Mouse (Mus musculus): Measurements from ENCODE around the gene Rasa3. TPM values are rescaled to one million over a fixed set of nuclear protein-coding genes. Genes with fewer than 3 reads are reported as not detected.

Gene Rasa3
- polyA plus RNA-seq, 1 experiment from 2014 or later: 18.1 TPM

- DNase-seq (ENCODE audit: low spot score): no peak
- peaks cover 25% of the 10 kb centered on the region for H3K4me1 ChIP-seq
- 89% methylated on average over 9 of the region's 9 CpGs for WGBS
These were observed 57.0 kb downstream of the Rasa3 start for GRCm38 (mm10) chr8:13620226-13620920.

GRCm38 (mm10) chr8:13616831-13617505 lies 60.4 kb downstream of the Rasa3 start:
- no peaks in the 10 kb centered on the region for H3K9me3 ChIP-seq (replicated peaks)

More at GRCm38 (mm10) chr8:13620226-13620920, 57.0 kb downstream of the Rasa3 start:
- Histone ChIP-seq H3K4me3 (no peak overlapping the region), H3K36me3 (no peaks in the 10 kb centered on the region), H3K9me3 (replicated peaks) (no peaks in the 10 kb centered on the region), H3K27me3 (ENCODE audit: low read depth, poor library complexity, severe bottlenecking) (no peaks in the 10 kb centered on the region), H3K27ac (no peak overlapping the region)

GRCm38 (mm10) chr8:13614924-13615391 lies 62.4 kb downstream of the Rasa3 start:
- Histone ChIP-seq H3K4me3 (no peak overlapping the region), H3K27ac (no peak overlapping the region)
- no peak for DNase-seq (ENCODE audit: low spot score)

More at GRCm38 (mm10) chr8:13616831-13617505, 60.4 kb downstream of the Rasa3 start:
- 89% methylated on average over 17 of the region's 17 CpGs for WGBS
- Histone ChIP-seq H3K36me3 (peaks cover 16% of the 10 kb centered on the region), H3K27ac (no peak overlapping the region), H3K4me3 (no peak overlapping the region), H3K27me3 (ENCODE audit: low read depth, poor library complexity, severe bottlenecking) (no peaks in the 10 kb centered on the region), H3K4me1 (no peaks in the 10 kb centered on the region; the same call in 1 of the 2 replicates)
- DNase-seq (ENCODE audit: low spot score): no peak

GRCm38 (mm10) chr8:13614136-13614535 lies 63.3 kb downstream of the Rasa3 start:
- 92% methylated on average over 9 of the region's 9 CpGs for WGBS
- no peaks in the 10 kb centered on the region for H3K9me3 ChIP-seq (replicated peaks)
- H3K4me3 ChIP-seq: no peak overlapping the region
- no peak overlapping the region for H3K27ac ChIP-seq
- H3K36me3 ChIP-seq: peaks cover 16% of the 10 kb centered on the region
- no peaks in the 10 kb centered on the region; the same call in 1 of the 2 replicates for H3K4me1 ChIP-seq
- DNase-seq (ENCODE audit: low spot score): no peak
- H3K27me3 ChIP-seq (ENCODE audit: low read depth, poor library complexity, severe bottlenecking): no peaks in the 10 kb centered on the region

More at GRCm38 (mm10) chr8:13614924-13615391, 62.4 kb downstream of the Rasa3 start:
- H3K36me3 ChIP-seq: peaks cover 16% of the 10 kb centered on the region
- H3K4me1 ChIP-seq: no peaks in the 10 kb centered on the region; the same call in 1 of the 2 replicates
- H3K9me3 ChIP-seq (replicated peaks): no peaks in the 10 kb centered on the region
- WGBS: 71% methylated on average over 10 of the region's 10 CpGs
- no peaks in the 10 kb centered on the region for H3K27me3 ChIP-seq (ENCODE audit: low read depth, poor library complexity, severe bottlenecking)

- Histone ChIP-seq H3K4me3 (no peak overlapping the region), H3K27me3 (ENCODE audit: low read depth, poor library complexity, severe bottlenecking) (no peaks in the 10 kb centered on the region), H3K4me1 (no peaks in the 10 kb centered on the region; the same call in 1 of the 2 replicates), H3K36me3 (peaks cover 16% of the 10 kb centered on the region), H3K9me3 (replicated peaks) (no peaks in the 10 kb centered on the region), H3K27ac (no peak overlapping the region)
- DNase-seq (ENCODE audit: low spot score): no peak
- WGBS: 89% methylated on average over 12 of the region's 12 CpGs
These were observed 65.7 kb downstream of the Rasa3 start for GRCm38 (mm10) chr8:13611702-13612101.

- WGBS: 85% methylated on average over 5 of the region's 5 CpGs
- Histone ChIP-seq H3K9me3 (replicated peaks) (no peaks in the 10 kb centered on the region), H3K4me1 (no peaks in the 10 kb centered on the region; the same call in none of the 2 replicates), H3K27ac (no peak overlapping the region), H3K27me3 (ENCODE audit: low read depth, poor library complexity, severe bottlenecking) (no peaks in the 10 kb centered on the region), H3K4me3 (no peak overlapping the region), H3K36me3 (peaks cover 20% of the 10 kb centered on the region)
- no peak for DNase-seq (ENCODE audit: low spot score)
These were observed 67.4 kb downstream of the Rasa3 start for GRCm38 (mm10) chr8:13609971-13610370.

- H3K27ac ChIP-seq: no peak overlapping the region
These were observed 68.5 kb downstream of the Rasa3 start for GRCm38 (mm10) chr8:13608946-13609345.

GRCm38 (mm10) chr8:13605920-13606480 lies 71.4 kb downstream of the Rasa3 start:
- H3K9me3 ChIP-seq (replicated peaks): no peaks in the 10 kb centered on the region
- peaks cover 4% of the 10 kb centered on the region; the same call in 1 of the 2 replicates for H3K36me3 ChIP-seq
- H3K4me3 ChIP-seq: no peak overlapping the region
- H3K27ac ChIP-seq: no peak overlapping the region
- H3K4me1 ChIP-seq: no peaks in the 10 kb centered on the region; the same call in 1 of the 2 replicates
- no peak for DNase-seq (ENCODE audit: low spot score)
- H3K27me3 ChIP-seq (ENCODE audit: low read depth, poor library complexity, severe bottlenecking): no peaks in the 10 kb centered on the region
- 85% methylated on average over 7 of the region's 7 CpGs for WGBS

More at GRCm38 (mm10) chr8:13608946-13609345, 68.5 kb downstream of the Rasa3 start:
- no peaks in the 10 kb centered on the region for H3K27me3 ChIP-seq (ENCODE audit: low read depth, poor library complexity, severe bottlenecking)
- H3K4me1 ChIP-seq: no peaks in the 10 kb centered on the region; the same call in 1 of the 2 replicates
- no peak for DNase-seq (ENCODE audit: low spot score)
- no peak overlapping the region for H3K4me3 ChIP-seq
- WGBS: 90% methylated on average over 6 of the region's 6 CpGs
- H3K36me3 ChIP-seq: peaks cover 20% of the 10 kb centered on the region
- no peaks in the 10 kb centered on the region for H3K9me3 ChIP-seq (replicated peaks)

- H3K4me1 ChIP-seq: peaks cover 7% of the 10 kb centered on the region
- H3K27me3 ChIP-seq (ENCODE audit: low read depth, poor library complexity, severe bottlenecking): no peaks in the 10 kb centered on the region
- peaks cover 8% of the 10 kb centered on the region; the same call in 1 of the 2 replicates for H3K36me3 ChIP-seq
- no peaks in the 10 kb centered on the region for H3K9me3 ChIP-seq (replicated peaks)
- no peak overlapping the region for H3K27ac ChIP-seq
- WGBS: 58% methylated on average over 8 of the region's 8 CpGs
- DNase-seq (ENCODE audit: low spot score): peak; percentile 55
- H3K4me3 ChIP-seq: no peak overlapping the region
These were observed 74.8 kb downstream of the Rasa3 start for GRCm38 (mm10) chr8:13602621-13603020.

- WGBS: 90% methylated on average over 11 of the region's 11 CpGs
- H3K4me3 ChIP-seq: no peak overlapping the region
- DNase-seq (ENCODE audit: low spot score): no peak
- H3K4me1 ChIP-seq: peaks cover 7% of the 10 kb centered on the region
- no peaks in the 10 kb centered on the region for H3K27me3 ChIP-seq (ENCODE audit: low read depth, poor library complexity, severe bottlenecking)
- no peak overlapping the region for H3K27ac ChIP-seq
- H3K36me3 ChIP-seq: peaks cover 18% of the 10 kb centered on the region
- H3K9me3 ChIP-seq (replicated peaks): no peaks in the 10 kb centered on the region
These were observed 76.2 kb downstream of the Rasa3 start for GRCm38 (mm10) chr8:13601166-13601565.

GRCm38 (mm10) chr8:13600716-13601115 lies 76.7 kb downstream of the Rasa3 start:
- peaks cover 18% of the 10 kb centered on the region for H3K36me3 ChIP-seq
- no peaks in the 10 kb centered on the region for H3K9me3 ChIP-seq (replicated peaks)
- no peak overlapping the region for H3K4me3 ChIP-seq
- no peaks in the 10 kb centered on the region for H3K27me3 ChIP-seq (ENCODE audit: low read depth, poor library complexity, severe bottlenecking)
- 92% methylated on average over 10 of the region's 10 CpGs for WGBS
- DNase-seq (ENCODE audit: low spot score): no peak
- H3K4me1 ChIP-seq: peaks cover 7% of the 10 kb centered on the region
- no peak overlapping the region for H3K27ac ChIP-seq

- DNase-seq (ENCODE audit: low spot score): no peak
- Histone ChIP-seq H3K27ac (0 out of 2 replicates have a peak overlapping the region, but pooled peaks have one; percentile 2), H3K9me3 (replicated peaks) (no peaks in the 10 kb centered on the region), H3K36me3 (peaks cover 15% of the 10 kb centered on the region; the same call in 1 of the 2 replicates), H3K4me3 (no peak overlapping the region), H3K27me3 (ENCODE audit: low read depth, poor library complexity, severe bottlenecking) (no peaks in the 10 kb centered on the region), H3K4me1 (peaks cover 7% of the 10 kb centered on the region)
- WGBS: 81% methylated on average over 7 of the region's 7 CpGs
These were observed 77.2 kb downstream of the Rasa3 start for GRCm38 (mm10) chr8:13600204-13600603.

All from limb, embryonic 10.5 days (tissue).